Mouse (Mus musculus): ENCODE results near the gene Hyal2. TPM values are rescaled to one million over a fixed set of nuclear protein-coding genes. Genes with fewer than 3 reads are reported as not detected.

Hyal2 gene
- total and polyA plus RNA-seq, 3 experiments: 31.3 to 32.0 TPM; not detected in 1

- peaks cover 0 to 9% of the 10 kb centered on the region in 2 experiments; a peak in 2 of 4 replicates for H3K36me3 ChIP-seq (ENCODE audit: control insufficient read depth in 1 of 2, insufficient read depth in 2 of 2, low read length in 2 of 2)
- no peak for TF ChIP-seq CHD1 (IDR thresholded peaks at IDR 0.05; ENCODE audit: low read depth, low read length)
- TF ChIP-seq HCFC1 (IDR thresholded peaks at IDR 0.05; ENCODE audit: low read depth, low read length): no peak
- no peak for TF ChIP-seq POLR2AphosphoS5 (IDR thresholded peaks at IDR 0.05; ENCODE audit: borderline replicate concordance, low read depth, low read length)
- no peak for TF ChIP-seq MYB (IDR thresholded peaks at IDR 0.05; ENCODE audit: low read depth, low read length)
- no peak for TF ChIP-seq RCOR1 (IDR thresholded peaks at IDR 0.05; ENCODE audit: low read depth, low read length)
- TF ChIP-seq CTCF (IDR thresholded peaks at IDR 0.05 in 2 of 3, conservative IDR thresholded peaks at IDR 0.05 in 1 of 3; ENCODE audit: control insufficient read depth in 1 of 3, insufficient read depth in 1 of 3, low read depth in 2 of 3, low read length in 3 of 3, poor library complexity in 1 of 3, severe bottlenecking in 1 of 3): no peak
- TF ChIP-seq RAD21 (IDR thresholded peaks at IDR 0.05; ENCODE audit: low read depth, low read length): no peak
- no peak for TF ChIP-seq MAZ (IDR thresholded peaks at IDR 0.05; ENCODE audit: low read depth, low read length)
- no peak for TF ChIP-seq JUND (IDR thresholded peaks at IDR 0.05; ENCODE audit: low read depth, low read length)
- TF ChIP-seq POLR2AphosphoS2 (IDR thresholded peaks at IDR 0.05; ENCODE audit: low read length): no peak
- TF ChIP-seq MAFK (IDR thresholded peaks at IDR 0.05; ENCODE audit: borderline replicate concordance, low read depth, low read length): no peak
- TF ChIP-seq ZKSCAN1 (IDR thresholded peaks at IDR 0.05; ENCODE audit: low read depth, low read length): no peak
- TF ChIP-seq MEF2A (IDR thresholded peaks at IDR 0.05; ENCODE audit: extremely low read depth, insufficient replicate concordance, low read depth, low read length, poor library complexity, severe bottlenecking): no peak
- TF ChIP-seq MYC (IDR thresholded peaks at IDR 0.05; ENCODE audit: low read depth, low read length): no peak
- no peak for TF ChIP-seq GATA1 (IDR thresholded peaks at IDR 0.05; ENCODE audit: low read depth, low read length)
- no peak for TF ChIP-seq GABPA (IDR thresholded peaks at IDR 0.05; ENCODE audit: low read depth, low read length)
- no peak for TF ChIP-seq BHLHE40 (IDR thresholded peaks at IDR 0.05; ENCODE audit: borderline replicate concordance, low read depth, low read length)
- peaks cover 0 to 19% of the 10 kb centered on the region in 2 experiments; a peak in 1 of 4 replicates for H3K4me1 ChIP-seq (ENCODE audit: control insufficient read depth in 1 of 2, insufficient read depth in 2 of 2, low read length in 2 of 2)
Observed at GRCm38 (mm10) chr9:107541005-107541404, 26.7 kb upstream of the Hyal2 start.

GRCm38 (mm10) chr9:107541474-107542351 lies 26.0 kb upstream of the Hyal2 start, which contains the start of the genes Cyb561d2 and Nprl2:
Gene Cyb561d2, minus strand, starts transcription at chr9:107542193.
Gene Nprl2, plus strand, starts transcription at chr9:107542226.
- DNase-seq (ENCODE audit: low read depth, low spot score): peak; percentile 97
- H3K4me1 ChIP-seq (ENCODE audit: control insufficient read depth in 1 of 2, insufficient read depth in 2 of 2, low read length in 2 of 2): peaks cover 0 to 13% of the 10 kb centered on the region in 2 experiments; a peak in 1 of 4 replicates
- TF ChIP-seq ETS1 (IDR thresholded peaks at IDR 0.05; ENCODE audit: low read depth, low read length) (no peak), ZNF384 (IDR thresholded peaks at IDR 0.05; ENCODE audit: low read depth, low read length) (no peak), TBP (IDR thresholded peaks at IDR 0.05; ENCODE audit: low read depth, low read length) (peak; percentile 74), MAZ (IDR thresholded peaks at IDR 0.05; ENCODE audit: low read depth, low read length) (no peak; the same call in 1 of the 2 replicates), MYB (IDR thresholded peaks at IDR 0.05; ENCODE audit: low read depth, low read length) (peak; percentile 57; the same call in 1 of the 2 replicates), CTCF (IDR thresholded peaks at IDR 0.05 in 2 of 3, conservative IDR thresholded peaks at IDR 0.05 in 1 of 3; ENCODE audit: control insufficient read depth in 1 of 3, insufficient read depth in 1 of 3, low read depth in 2 of 3, low read length in 3 of 3, poor library complexity in 1 of 3, severe bottlenecking in 1 of 3) (no peak), E2F4 (IDR thresholded peaks at IDR 0.05; ENCODE audit: borderline replicate concordance, low read depth, low read length) (no peak), POLR2AphosphoS5 (IDR thresholded peaks at IDR 0.05; ENCODE audit: borderline replicate concordance, low read depth, low read length) (no peak), JUND (IDR thresholded peaks at IDR 0.05; ENCODE audit: low read depth, low read length) (no peak), ZKSCAN1 (IDR thresholded peaks at IDR 0.05; ENCODE audit: low read depth, low read length) (no peak), ELF1 (IDR thresholded peaks at IDR 0.05; ENCODE audit: low read depth, low read length) (peak; percentile 91), USF1 (IDR thresholded peaks at IDR 0.05; ENCODE audit: low read depth, low read length) (no peak), MEF2A (IDR thresholded peaks at IDR 0.05; ENCODE audit: extremely low read depth, insufficient replicate concordance, low read depth, low read length, poor library complexity, severe bottlenecking) (no peak), GABPA (IDR thresholded peaks at IDR 0.05; ENCODE audit: low read depth, low read length) (no peak), ZC3H11A (IDR thresholded peaks at IDR 0.05; ENCODE audit: low read depth, low read length) (no peak), KAT2A (conservative IDR thresholded peaks at IDR 0.05; ENCODE audit: low read depth, low read length) (peak; percentile 99), MAFK (IDR thresholded peaks at IDR 0.05; ENCODE audit: borderline replicate concordance, low read depth, low read length) (no peak), SMC3 (IDR thresholded peaks at IDR 0.05; ENCODE audit: low read depth, low read length) (no peak)

More at GRCm38 (mm10) chr9:107541005-107541404, 26.7 kb upstream of the Hyal2 start:
- no peak for DNase-seq (ENCODE audit: low read depth, low spot score)
- Histone ChIP-seq H3K9me3 (replicated peaks; ENCODE audit: insufficient read depth, low read length) (no peaks in the 10 kb centered on the region), H3K4me3 (ENCODE audit: control insufficient read depth in 1 of 2, insufficient read depth in 1 of 2, low read depth in 2 of 2, low read length in 2 of 2) (peak overlapping the region in 1 of 2 experiments; percentile 90; a peak in 1 of 4 replicates), H3K79me2 (ENCODE audit: control insufficient read depth, insufficient read depth, low read length, poor library complexity) (peaks cover 23% of the 10 kb centered on the region), H3K27me3 (ENCODE audit: control insufficient read depth in 1 of 2, insufficient read depth in 2 of 2, low read length in 2 of 2) (no peaks in the 10 kb centered on the region), H3K9ac (ENCODE audit: control insufficient read depth, low read depth, low read length, poor library complexity, severe bottlenecking) (peak overlapping the region; percentile 33; the same call in 1 of the 2 replicates), H3K27ac (ENCODE audit: control insufficient read depth, low read depth, low read length) (no peak overlapping the region)

More at GRCm38 (mm10) chr9:107541474-107542351, 26.0 kb upstream of the Hyal2 start, which contains the start of the genes Cyb561d2 and Nprl2:
- Histone ChIP-seq H3K27ac (ENCODE audit: control insufficient read depth, low read depth, low read length) (peak within 1 kb of the TSS; percentile 83), H3K4me3 (ENCODE audit: control insufficient read depth in 1 of 2, insufficient read depth in 1 of 2, low read depth in 2 of 2, low read length in 2 of 2) (peak within 1 kb of the TSS; percentile 72 to 90), H3K79me2 (ENCODE audit: control insufficient read depth, insufficient read depth, low read length, poor library complexity) (peaks cover 16% of the 10 kb centered on the region), H3K9me3 (replicated peaks; ENCODE audit: insufficient read depth, low read length) (no peaks in the 10 kb centered on the region), H3K27me3 (ENCODE audit: control insufficient read depth in 1 of 2, insufficient read depth in 2 of 2, low read length in 2 of 2) (no peaks in the 10 kb centered on the region), H3K9ac (ENCODE audit: control insufficient read depth, low read depth, low read length, poor library complexity, severe bottlenecking) (peak within 1 kb of the TSS; percentile 82), H3K36me3 (ENCODE audit: control insufficient read depth in 1 of 2, insufficient read depth in 2 of 2, low read length in 2 of 2) (peaks cover 0 to 6% of the 10 kb centered on the region in 2 experiments; a peak in 2 of 4 replicates)

Data from MEL (cell line).